Mouse (Mus musculus): ENCODE data around the gene Sri. TPM values are rescaled to one million over a fixed set of nuclear protein-coding genes. Genes with fewer than 3 reads are reported as not detected.

Sri gene
- total and polyA plus RNA-seq, 2 experiments from 2014 or later = 85.6 to 136 TPM

- H3K4me1 ChIP-seq (ENCODE audit: insufficient read depth, low read length) = no peaks in the 10 kb centered on the region
- H3K36me3 ChIP-seq (ENCODE audit: insufficient read depth, low read length) = peaks cover 5% of the 10 kb centered on the region; the same call in 1 of the 2 replicates
- no peak for DNase-seq (ENCODE audit: low spot score)
- no peak for TF ChIP-seq CTCF (IDR thresholded peaks at IDR 0.05)
- no peak overlapping the region for H3K4me3 ChIP-seq (ENCODE audit: low read depth, low read length)
- H3K9me3 ChIP-seq (ENCODE audit: low read length) = no peaks in the 10 kb centered on the region
- 82% methylated on average over 3 of the region's 3 CpGs for WGBS
- H3K27me3 ChIP-seq (ENCODE audit: insufficient read depth, low read length) = no peaks in the 10 kb centered on the region
- H3K9ac ChIP-seq (replicated peaks; ENCODE audit: low read length, poor library complexity, severe bottlenecking) = no peak overlapping the region
- no peak for ATAC-seq (ENCODE audit: low FRiP score)
- no peak overlapping the region for H3K27ac ChIP-seq (ENCODE audit: low read depth, low read length)
- no peak overlapping the region for H3K4me2 ChIP-seq (ENCODE audit: low read depth, low read length, poor library complexity, severe bottlenecking)
Observed at GRCm38 (mm10) chr5:8088147-8088546, 42.3 kb downstream of the Sri start.

GRCm38 (mm10) chr5:8094921-8095320 is 49.0 kb downstream of the Sri start:
- H3K4me2 ChIP-seq (ENCODE audit: low read depth, low read length, poor library complexity, severe bottlenecking) = no peak overlapping the region
- no peak overlapping the region for H3K4me3 ChIP-seq (ENCODE audit: low read depth, low read length)
- H3K27me3 ChIP-seq (ENCODE audit: insufficient read depth, low read length) = no peaks in the 10 kb centered on the region
- no peak overlapping the region for H3K9ac ChIP-seq (replicated peaks; ENCODE audit: low read length, poor library complexity, severe bottlenecking)
- 62% methylated on average over 5 of the region's 5 CpGs for whole genome bisulfite sequencing
- DNase-seq (ENCODE audit: low spot score) (no peak), ATAC-seq (ENCODE audit: low FRiP score) (no peak)
- 0 out of 2 replicates have a peak, but pooled peaks cover 5% of the 10 kb centered on the region for H3K36me3 ChIP-seq (ENCODE audit: insufficient read depth, low read length)
- no peaks in the 10 kb centered on the region for H3K4me1 ChIP-seq (ENCODE audit: insufficient read depth, low read length)
- no peak for TF ChIP-seq CTCF (IDR thresholded peaks at IDR 0.05)
- H3K9me3 ChIP-seq (ENCODE audit: low read length) = no peaks in the 10 kb centered on the region
- no peak overlapping the region for H3K27ac ChIP-seq (ENCODE audit: low read depth, low read length)

DNA sequence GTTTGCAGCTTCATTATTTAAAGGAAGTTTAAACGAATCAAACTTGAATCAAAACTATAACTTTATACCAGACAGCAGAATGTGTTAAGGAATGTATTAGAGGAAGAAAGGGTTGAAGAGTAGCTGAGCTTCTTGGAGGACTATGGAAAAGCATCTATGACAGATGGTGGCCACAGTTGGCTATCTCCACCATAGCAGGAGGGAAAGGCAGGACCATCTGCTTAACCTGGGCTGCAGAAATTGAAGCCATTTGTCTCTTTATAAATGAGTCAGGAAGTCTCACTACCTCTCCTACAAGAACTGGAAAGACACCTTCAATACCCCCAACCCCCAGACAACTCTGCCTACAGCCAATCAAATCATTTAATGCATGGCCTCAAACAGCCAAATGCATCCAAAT is 49.8 kb downstream of the Sri start:
- Histone ChIP-seq H3K9me3 (ENCODE audit: low read length) (no peaks in the 10 kb centered on the region), H3K4me1 (ENCODE audit: insufficient read depth, low read length) (no peaks in the 10 kb centered on the region), H3K4me2 (ENCODE audit: low read depth, low read length, poor library complexity, severe bottlenecking) (no peak overlapping the region), H3K27me3 (ENCODE audit: insufficient read depth, low read length) (no peaks in the 10 kb centered on the region), H3K9ac (replicated peaks; ENCODE audit: low read length, poor library complexity, severe bottlenecking) (no peak overlapping the region), H3K27ac (ENCODE audit: low read depth, low read length) (no peak overlapping the region), H3K4me3 (ENCODE audit: low read depth, low read length) (no peak overlapping the region), H3K36me3 (ENCODE audit: insufficient read depth, low read length) (0 out of 2 replicates have a peak, but pooled peaks cover 5% of the 10 kb centered on the region)
- ATAC-seq (ENCODE audit: low FRiP score) (no peak), DNase-seq (ENCODE audit: low spot score) (peak; percentile 60)
- 92% methylated on average over 1 of the region's 1 CpGs for WGBS
- no peak for TF ChIP-seq CTCF (IDR thresholded peaks at IDR 0.05)

GRCm38 (mm10) chr5:8111691-8112090 is 65.8 kb downstream of the Sri start:
- Histone ChIP-seq H3K9me3 (ENCODE audit: low read length) (no peaks in the 10 kb centered on the region), H3K27ac (ENCODE audit: low read depth, low read length) (no peak overlapping the region), H3K36me3 (ENCODE audit: insufficient read depth, low read length) (peaks cover 2% of the 10 kb centered on the region; the same call in 1 of the 2 replicates), H3K4me1 (ENCODE audit: insufficient read depth, low read length) (no peaks in the 10 kb centered on the region), H3K27me3 (ENCODE audit: insufficient read depth, low read length) (no peaks in the 10 kb centered on the region), H3K9ac (replicated peaks; ENCODE audit: low read length, poor library complexity, severe bottlenecking) (no peak overlapping the region), H3K4me2 (ENCODE audit: low read depth, low read length, poor library complexity, severe bottlenecking) (no peak overlapping the region), H3K4me3 (ENCODE audit: low read depth, low read length) (no peak overlapping the region)
- 85% methylated on average over 3 of the region's 3 CpGs for WGBS
- DNase-seq (ENCODE audit: low spot score) (no peak), ATAC-seq (ENCODE audit: low FRiP score) (no peak)
- no peak for TF ChIP-seq CTCF (IDR thresholded peaks at IDR 0.05)

- peaks cover 2% of the 10 kb centered on the region; the same call in 1 of the 2 replicates for H3K36me3 ChIP-seq (ENCODE audit: insufficient read depth, low read length)
- 95% methylated on average over 5 of the region's 5 CpGs for WGBS
Observed at GRCm38 (mm10) chr5:8112246-8112645, 66.4 kb downstream of the Sri start.

DNA sequence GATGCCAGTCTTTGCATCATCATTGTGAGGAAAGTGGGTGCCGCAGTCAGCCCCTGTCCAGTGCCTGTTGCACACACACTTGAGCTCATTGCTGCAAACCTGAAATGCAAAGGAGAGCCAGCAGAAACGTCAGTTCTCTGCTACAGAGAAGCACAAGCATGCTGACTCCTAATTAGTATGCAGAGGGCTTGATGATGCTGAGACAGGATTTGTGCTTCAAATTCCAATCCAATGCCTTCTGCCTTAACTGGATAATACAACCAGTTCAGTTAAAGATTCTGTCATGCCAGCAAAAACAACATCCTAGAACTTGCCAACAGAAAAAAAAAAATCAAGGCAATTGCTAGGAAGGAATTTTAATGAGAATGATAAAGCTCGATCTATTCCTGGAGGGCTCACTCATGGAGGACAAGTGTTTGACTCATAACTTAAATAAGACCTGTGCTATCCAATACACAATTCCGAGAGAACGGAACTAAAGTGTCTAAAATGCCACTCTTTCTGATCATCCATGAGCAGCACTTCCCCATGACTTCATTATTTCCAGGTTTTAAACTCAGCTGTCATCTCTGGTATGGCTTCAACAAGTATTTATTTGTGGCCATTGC is 70.8 kb downstream of the Sri start:
- H3K27me3 ChIP-seq (ENCODE audit: insufficient read depth, low read length) = no peaks in the 10 kb centered on the region
- no peak overlapping the region for H3K9ac ChIP-seq (replicated peaks; ENCODE audit: low read length, poor library complexity, severe bottlenecking)
- H3K4me1 ChIP-seq (ENCODE audit: insufficient read depth, low read length) = no peaks in the 10 kb centered on the region
- ATAC-seq (ENCODE audit: low FRiP score) (no peak), DNase-seq (ENCODE audit: low spot score) (no peak)
- H3K27ac ChIP-seq (ENCODE audit: low read depth, low read length) = no peak overlapping the region
- H3K4me2 ChIP-seq (ENCODE audit: low read depth, low read length, poor library complexity, severe bottlenecking) = no peak overlapping the region
- no peak overlapping the region for H3K4me3 ChIP-seq (ENCODE audit: low read depth, low read length)
- TF ChIP-seq CTCF (IDR thresholded peaks at IDR 0.05) = no peak
- peaks cover 6% of the 10 kb centered on the region; the same call in 1 of the 2 replicates for H3K36me3 ChIP-seq (ENCODE audit: insufficient read depth, low read length)
- WGBS = 67% methylated on average over 5 of the region's 5 CpGs
- H3K9me3 ChIP-seq (ENCODE audit: low read length) = no peaks in the 10 kb centered on the region

More at GRCm38 (mm10) chr5:8112246-8112645, 66.4 kb downstream of the Sri start:
- DNase-seq (ENCODE audit: low spot score) (no peak), ATAC-seq (ENCODE audit: low FRiP score) (no peak)
- H3K9me3 ChIP-seq (ENCODE audit: low read length) = no peaks in the 10 kb centered on the region
- H3K4me2 ChIP-seq (ENCODE audit: low read depth, low read length, poor library complexity, severe bottlenecking) = no peak overlapping the region
- H3K27me3 ChIP-seq (ENCODE audit: insufficient read depth, low read length) = no peaks in the 10 kb centered on the region
- no peaks in the 10 kb centered on the region for H3K4me1 ChIP-seq (ENCODE audit: insufficient read depth, low read length)
- H3K4me3 ChIP-seq (ENCODE audit: low read depth, low read length) = no peak overlapping the region
- no peak for TF ChIP-seq CTCF (IDR thresholded peaks at IDR 0.05)
- no peak overlapping the region for H3K9ac ChIP-seq (replicated peaks; ENCODE audit: low read length, poor library complexity, severe bottlenecking)
- no peak overlapping the region for H3K27ac ChIP-seq (ENCODE audit: low read depth, low read length)

Other genes starting within 250 kb of the Sri start
- gene Steap4, start 85.6 kb upstream of the Sri start, total RNA-seq (2014; rRNA removed) = 0.44 and 0.57 TPM in 2 replicates
- gene Steap4, start 85.6 kb upstream of the Sri start, polyA plus RNA-seq (2015; fragmentation: Nextera tagmentation; extraction: Ambion mirVana) = 0.15 and 0.18 TPM in 2 replicates

Measured in midbrain, postnatal 0 days (tissue).